Mouse (Mus musculus): ENCODE measurements around the gene Prkce. TPM values are rescaled to one million over a fixed set of nuclear protein-coding genes. Genes with fewer than 3 reads are reported as not detected.

Gene Prkce
- polyA plus RNA-seq, 1 experiment = not detected

GRCm38 (mm10) chr17:86617570-86618237 lies 450.1 kb downstream of the Prkce start:
- Histone ChIP-seq H3K27ac (ENCODE audit: insufficient read depth, low read depth, low read length) (no peak overlapping the region), H3K4me3 (ENCODE audit: insufficient read depth, low read depth, low read length) (no peak overlapping the region), H3K4me1 (ENCODE audit: control insufficient read depth, insufficient read depth, low read length) (peaks cover 8% of the 10 kb centered on the region)
- 74% methylated on average over 3 of the region's 3 CpGs for WGBS
- TF ChIP-seq CTCF (IDR thresholded peaks at IDR 0.05; ENCODE audit: insufficient read depth, low read depth, low read length) (no peak), POLR2A (IDR thresholded peaks at IDR 0.05; ENCODE audit: insufficient read depth, low read depth, low read length) (no peak)

DNA sequence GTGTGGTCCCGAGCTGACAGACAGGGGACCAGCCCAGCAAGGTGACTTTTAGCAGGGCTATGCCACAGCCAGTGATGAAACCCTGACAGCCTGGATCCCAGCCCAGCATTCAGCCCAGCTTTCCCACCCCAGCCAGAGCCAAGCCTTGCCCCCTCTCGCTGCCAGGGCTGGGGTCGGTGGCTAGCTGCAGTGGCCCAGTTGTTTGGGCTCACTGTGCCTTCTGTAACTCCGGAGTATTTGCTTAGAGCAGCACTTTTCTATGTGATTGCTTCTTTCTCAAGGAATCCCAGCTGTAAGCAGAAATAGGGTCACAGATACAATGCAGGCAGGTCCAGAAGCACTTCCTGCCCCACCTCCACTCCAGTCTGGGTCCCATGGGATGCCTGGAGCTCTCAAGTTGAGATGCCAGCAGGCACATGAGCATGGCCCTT lies 450.9 kb downstream of the Prkce start:
- TF ChIP-seq CTCF (IDR thresholded peaks at IDR 0.05; ENCODE audit: insufficient read depth, low read depth, low read length) = no peak
- TF ChIP-seq POLR2A (IDR thresholded peaks at IDR 0.05; ENCODE audit: insufficient read depth, low read depth, low read length) = no peak

GRCm38 (mm10) chr17:86622862-86623261 lies 455.3 kb downstream of the Prkce start:
- 85% methylated on average over 3 of the region's 3 CpGs for WGBS
- Histone ChIP-seq H3K4me1 (ENCODE audit: control insufficient read depth, insufficient read depth, low read length) (peaks cover 5% of the 10 kb centered on the region; the same call in 1 of the 2 replicates), H3K27ac (ENCODE audit: insufficient read depth, low read depth, low read length) (no peak overlapping the region), H3K4me3 (ENCODE audit: insufficient read depth, low read depth, low read length) (no peak overlapping the region)
- TF ChIP-seq CTCF (IDR thresholded peaks at IDR 0.05; ENCODE audit: insufficient read depth, low read depth, low read length) (no peak), POLR2A (IDR thresholded peaks at IDR 0.05; ENCODE audit: insufficient read depth, low read depth, low read length) (no peak)

More for the DNA sequence above, 450.9 kb downstream of the Prkce start:
- Histone ChIP-seq H3K27ac (ENCODE audit: insufficient read depth, low read depth, low read length) (no peak overlapping the region), H3K4me1 (ENCODE audit: control insufficient read depth, insufficient read depth, low read length) (peaks cover 8% of the 10 kb centered on the region), H3K4me3 (ENCODE audit: insufficient read depth, low read depth, low read length) (no peak overlapping the region)
- WGBS = 31% methylated on average over 4 of the region's 4 CpGs

DNA sequence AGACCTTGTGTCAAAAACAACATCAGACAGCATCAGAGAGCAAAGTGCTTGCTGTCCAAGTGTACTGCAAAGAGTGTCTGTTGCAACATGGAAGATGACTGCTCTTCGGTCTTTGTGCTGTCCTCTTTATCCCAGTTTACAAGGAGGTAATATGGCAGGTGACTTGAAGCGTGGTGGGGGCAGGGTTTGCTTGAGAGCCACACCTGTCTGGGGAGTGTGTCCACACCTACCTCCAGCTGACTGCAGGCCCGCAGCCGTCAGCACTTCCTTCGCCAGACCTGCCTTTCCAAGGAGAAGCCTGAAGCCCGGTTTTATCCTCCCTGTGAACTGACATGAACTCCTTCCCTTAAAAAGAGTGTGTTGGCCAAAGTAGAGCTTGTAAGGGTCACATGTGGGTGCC lies 458.9 kb downstream of the Prkce start:
- Histone ChIP-seq H3K4me1 (ENCODE audit: control insufficient read depth, insufficient read depth, low read length) (no peaks in the 10 kb centered on the region), H3K27ac (ENCODE audit: insufficient read depth, low read depth, low read length) (no peak overlapping the region), H3K4me3 (ENCODE audit: insufficient read depth, low read depth, low read length) (no peak overlapping the region)
- WGBS = 88% methylated on average over 6 of the region's 6 CpGs
- TF ChIP-seq CTCF (IDR thresholded peaks at IDR 0.05; ENCODE audit: insufficient read depth, low read depth, low read length) (no peak), POLR2A (IDR thresholded peaks at IDR 0.05; ENCODE audit: insufficient read depth, low read depth, low read length) (no peak)

DNA sequence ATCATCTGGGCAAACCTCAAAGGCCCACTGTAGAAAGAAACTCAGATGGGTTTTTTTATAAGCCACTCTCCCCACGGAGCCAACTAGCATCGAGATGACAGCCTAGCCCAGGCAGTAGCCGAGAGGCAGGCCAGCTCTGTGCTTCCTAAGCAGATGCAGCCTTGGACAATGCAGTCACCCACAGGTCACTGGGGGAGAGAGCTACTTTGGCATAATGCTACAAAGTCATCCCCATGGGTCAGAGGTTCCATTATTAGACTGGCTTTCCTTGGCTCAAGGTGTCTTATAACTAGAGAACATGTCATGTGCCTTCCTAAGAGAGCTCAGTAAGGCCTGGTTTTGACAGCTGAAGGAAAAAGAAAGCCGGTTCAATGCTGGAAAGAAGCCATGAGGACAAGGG lies 465.5 kb downstream of the Prkce start:
- H3K4me1 ChIP-seq (ENCODE audit: control insufficient read depth, insufficient read depth, low read length) = no peaks in the 10 kb centered on the region
- H3K4me3 ChIP-seq (ENCODE audit: insufficient read depth, low read depth, low read length) = no peak overlapping the region
- TF ChIP-seq POLR2A (IDR thresholded peaks at IDR 0.05; ENCODE audit: insufficient read depth, low read depth, low read length) = no peak
- no peak for TF ChIP-seq CTCF (IDR thresholded peaks at IDR 0.05; ENCODE audit: insufficient read depth, low read depth, low read length)
- 73% methylated on average over 4 of the region's 4 CpGs for WGBS
- no peak overlapping the region for H3K27ac ChIP-seq (ENCODE audit: insufficient read depth, low read depth, low read length)

- WGBS = 89% methylated on average over 1 of the region's 1 CpGs
- no peak overlapping the region for H3K27ac ChIP-seq (ENCODE audit: insufficient read depth, low read depth, low read length)
- TF ChIP-seq POLR2A (IDR thresholded peaks at IDR 0.05; ENCODE audit: insufficient read depth, low read depth, low read length) (no peak), CTCF (IDR thresholded peaks at IDR 0.05; ENCODE audit: insufficient read depth, low read depth, low read length) (no peak)
- no peak overlapping the region for H3K4me3 ChIP-seq (ENCODE audit: insufficient read depth, low read depth, low read length)
- no peaks in the 10 kb centered on the region; the same call in 1 of the 2 replicates for H3K4me1 ChIP-seq (ENCODE audit: control insufficient read depth, insufficient read depth, low read length)
These were observed 469.7 kb downstream of the Prkce start for GRCm38 (mm10) chr17:86637311-86637710.

DNA sequence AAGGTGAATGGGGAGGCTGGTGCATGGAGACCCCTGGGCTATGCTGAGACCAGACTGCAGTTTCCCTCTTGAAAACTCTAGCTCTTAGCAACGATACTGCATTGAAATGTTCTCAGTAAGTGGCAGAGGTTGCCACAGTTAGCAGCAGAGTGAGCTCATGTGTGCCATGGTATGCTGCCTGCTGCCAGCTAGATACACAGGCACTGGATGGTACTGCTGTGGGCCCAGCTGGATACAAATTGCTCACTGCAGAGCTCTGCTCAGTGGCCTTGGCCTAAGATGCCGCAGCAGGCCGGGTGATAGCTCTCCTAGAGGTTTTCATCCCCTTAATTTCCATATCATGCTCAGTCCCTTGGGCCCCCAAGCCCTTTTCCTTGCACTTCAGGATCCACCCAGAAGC lies 471.7 kb downstream of the Prkce start:
- WGBS = 42% methylated on average over 3 of the region's 3 CpGs
- Histone ChIP-seq H3K4me3 (ENCODE audit: insufficient read depth, low read depth, low read length) (no peak overlapping the region), H3K4me1 (ENCODE audit: control insufficient read depth, insufficient read depth, low read length) (no peaks in the 10 kb centered on the region; the same call in 1 of the 2 replicates), H3K27ac (ENCODE audit: insufficient read depth, low read depth, low read length) (0 out of 2 replicates have a peak overlapping the region, but pooled peaks have one; percentile 21)
- TF ChIP-seq CTCF (IDR thresholded peaks at IDR 0.05; ENCODE audit: insufficient read depth, low read depth, low read length) = no peak
- no peak for TF ChIP-seq POLR2A (IDR thresholded peaks at IDR 0.05; ENCODE audit: insufficient read depth, low read depth, low read length)

DNA sequence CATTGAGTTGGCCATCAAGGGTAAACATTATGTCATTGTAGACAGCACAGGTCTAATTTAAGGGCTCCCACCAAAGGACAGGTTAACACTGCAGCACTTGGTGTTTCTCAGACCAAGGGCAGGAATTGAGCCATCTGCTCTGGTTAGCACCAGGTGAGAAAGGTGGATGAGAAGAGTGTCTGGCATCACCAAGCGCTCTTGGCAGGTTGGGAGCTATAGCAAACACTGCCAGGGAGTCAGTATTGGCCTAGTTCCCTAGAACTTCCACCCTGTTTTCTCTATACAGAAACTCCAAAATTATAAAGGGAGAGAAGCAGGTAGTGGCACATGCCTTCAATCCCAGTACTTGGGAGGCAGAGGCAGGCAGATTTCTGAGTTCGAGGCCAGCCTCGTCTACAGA lies 479.6 kb downstream of the Prkce start:
- peaks cover 12% of the 10 kb centered on the region for H3K4me1 ChIP-seq (ENCODE audit: control insufficient read depth, insufficient read depth, low read length)
- over 99% methylated on average over 3 of the region's 3 CpGs for WGBS
- TF ChIP-seq CTCF (IDR thresholded peaks at IDR 0.05; ENCODE audit: insufficient read depth, low read depth, low read length) (no peak), POLR2A (IDR thresholded peaks at IDR 0.05; ENCODE audit: insufficient read depth, low read depth, low read length) (no peak)
- H3K4me3 ChIP-seq (ENCODE audit: insufficient read depth, low read depth, low read length) = no peak overlapping the region
- H3K27ac ChIP-seq (ENCODE audit: insufficient read depth, low read depth, low read length) = no peak overlapping the region

DNA sequence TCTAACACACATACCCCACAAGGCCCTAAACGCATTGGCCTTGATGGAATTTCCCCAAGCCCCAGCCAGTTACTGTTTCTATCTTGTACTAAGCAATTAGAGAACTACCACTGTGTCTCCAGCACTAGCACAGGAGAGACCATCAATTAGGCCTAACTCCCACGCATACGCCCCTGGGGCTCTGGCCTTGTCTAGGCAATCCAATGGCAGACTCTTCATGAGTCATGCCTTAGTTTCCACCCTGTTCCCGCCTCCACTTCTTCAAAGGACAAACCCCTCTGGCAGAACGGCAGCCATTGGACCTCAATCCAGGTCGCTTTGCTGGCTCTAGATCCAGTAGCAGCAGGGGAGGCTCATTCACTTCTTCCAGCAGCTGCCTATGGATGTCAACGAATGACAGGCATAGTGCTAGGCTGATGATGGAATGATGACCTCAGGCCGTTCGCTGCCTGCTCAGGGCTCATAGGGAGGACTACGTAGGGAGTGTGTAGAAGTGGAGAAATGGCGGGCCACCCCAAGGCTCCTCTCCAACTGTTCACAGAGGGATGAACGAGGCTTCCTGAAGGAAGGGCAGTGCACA lies 481.4 kb downstream of the Prkce start:
- H3K4me1 ChIP-seq (ENCODE audit: control insufficient read depth, insufficient read depth, low read length) = peaks cover 12% of the 10 kb centered on the region
- 62% methylated on average over 12 of the region's 12 CpGs for WGBS
- TF ChIP-seq CTCF (IDR thresholded peaks at IDR 0.05; ENCODE audit: insufficient read depth, low read depth, low read length) = no peak
- TF ChIP-seq POLR2A (IDR thresholded peaks at IDR 0.05; ENCODE audit: insufficient read depth, low read depth, low read length) = no peak
- no peak overlapping the region for H3K4me3 ChIP-seq (ENCODE audit: insufficient read depth, low read depth, low read length)
- peak overlapping the region; percentile 23; the same call in 1 of the 2 replicates for H3K27ac ChIP-seq (ENCODE audit: insufficient read depth, low read depth, low read length)
